ENCODE assay signal across 9 mouse cellular contexts in genomic region chr5:131573296-131574177, GRCm38 (mm10).
DNase-seq lines count a peak whose midpoint lies in the region; ATAC-seq and TF ChIP-seq lines count a peak whose summit lies in the region.
"Had no signal": no experiment of that assay in that cellular context is flagged by ENCODE, and none has a peak within 500 bp of the region (broad histone marks: within the 10 kb centered on the region; RNA-seq: fewer than 3 reads in every experiment).

No protein-coding gene starts in this region.

- no peak overlapping the region for H3K4me2 ChIP-seq in hindbrain, embryonic 12.5 days (replicated peaks)
- H3K4me2 ChIP-seq in midbrain, embryonic 13.5 days (replicated peaks), result no peak overlapping the region

- H3K4me3 ChIP-seq in ES-Bruce4 (ENCODE audit: low read depth, low read length) (peak overlapping the region; percentile 17; the same call in 1 of the 2 replicates), ES-E14 (ENCODE audit: insufficient read depth in 1 of 2, low read depth in 1 of 2, low read length in 2 of 2, poor library complexity in 1 of 2, severe bottlenecking in 1 of 2) (peak overlapping the region; percentile 35 to 37; a peak in 3 of 4 replicates)
- no peak overlapping the region for H3K4me3 ChIP-seq in hindbrain, embryonic 12.5 days
- H3K4me3 ChIP-seq in midbrain, embryonic 13.5 days (replicated peaks), result no peak overlapping the region

- WGBS in hindbrain, embryonic 12.5 days, result 79% methylated on average over 18 of the region's 18 CpGs
- WGBS in midbrain, embryonic 13.5 days, result 76% methylated on average over 18 of the region's 18 CpGs

- H3K9me3 ChIP-seq in ES-Bruce4 (replicated peaks; ENCODE audit: control insufficient read depth, insufficient read depth, low read length, poor library complexity, severe bottlenecking) (no peaks in the 10 kb centered on the region), ES-E14 (ENCODE audit: control insufficient read depth, insufficient read depth, low read depth, low read length) (no peaks in the 10 kb centered on the region)
- no peaks in the 10 kb centered on the region for H3K9me3 ChIP-seq in hindbrain, embryonic 12.5 days (replicated peaks)
- no peaks in the 10 kb centered on the region for H3K9me3 ChIP-seq in midbrain, embryonic 13.5 days

- in situ Hi-C loops in ES-E14 (cut with MboI; ENCODE audit: low sequenced_read_pairs in 2 of 2, unreplicated experiment in 2 of 2), result no loop called here

- no peak for DNase-seq in ES-E14 (ENCODE audit: low read depth, low spot score)
- no peak for DNase-seq in thymus, postnatal 25 days
- DNase-seq in kidney, postnatal 25 days, result no peak
- no peak for DNase-seq in ovary, postnatal 36 days (ENCODE audit: low spot score)
- DNase-seq: kidney, adult 9 months had no signal

- no peak for TF ChIP-seq CTCF in ES-Bruce4 (IDR thresholded peaks at IDR 0.05; ENCODE audit: low read depth, low read length)

- no peaks in the 10 kb centered on the region for H3K27me3 ChIP-seq in ES-Bruce4 (ENCODE audit: control insufficient read depth, insufficient read depth, low read length, poor library complexity, severe bottlenecking)
- H3K27me3 ChIP-seq in hindbrain, embryonic 12.5 days, result peaks cover 4% of the 10 kb centered on the region
- H3K27me3 ChIP-seq in midbrain, embryonic 13.5 days, result peaks cover 16% of the 10 kb centered on the region

- no peak for TF ChIP-seq POLR2A in ES-Bruce4 (IDR thresholded peaks at IDR 0.05; ENCODE audit: insufficient read depth, low read length)

- ATAC-seq in hindbrain, embryonic 12.5 days (ENCODE audit: low FRiP score), result 0 out of 2 replicates have a peak, but pooled peaks have one; percentile 26
- no peak for ATAC-seq in midbrain, embryonic 13.5 days
- ATAC-seq: lung, postnatal 0 days had no signal

- no peak overlapping the region for H3K27ac ChIP-seq in ES-Bruce4 (ENCODE audit: insufficient read depth, low read length)
- no peak overlapping the region for H3K27ac ChIP-seq in ES-E14 (ENCODE audit: insufficient read depth, low read depth, low read length, poor library complexity, severe bottlenecking)
- H3K27ac ChIP-seq in hindbrain, embryonic 12.5 days, result peak overlapping the region; percentile 82
- peak overlapping the region; percentile 86 for H3K27ac ChIP-seq in midbrain, embryonic 13.5 days

- no peak for TF ChIP-seq EP300 in ES-Bruce4 (IDR thresholded peaks at IDR 0.05; ENCODE audit: insufficient read depth, low read depth, low read length)

- no peak overlapping the region for H3K9ac ChIP-seq in ES-Bruce4 (ENCODE audit: low read depth, poor library complexity, severe bottlenecking)
- no peak overlapping the region for H3K9ac ChIP-seq in ES-E14 (ENCODE audit: insufficient read depth, low read depth, low read length, poor library complexity, severe bottlenecking)
- no peak overlapping the region for H3K9ac ChIP-seq in hindbrain, embryonic 12.5 days
- no peak overlapping the region for H3K9ac ChIP-seq in midbrain, embryonic 13.5 days (replicated peaks)

- H3K4me1 ChIP-seq in ES-Bruce4 (ENCODE audit: control insufficient read depth, insufficient read depth, low read length), result no peaks in the 10 kb centered on the region
- H3K4me1 ChIP-seq in ES-E14 (ENCODE audit: control insufficient read depth in 2 of 2, insufficient read depth in 2 of 2, low read length in 2 of 2, poor library complexity in 1 of 2), result peaks cover 0 to 2% of the 10 kb centered on the region in 2 experiments; a peak in 1 of 4 replicates
- peaks cover 33% of the 10 kb centered on the region for H3K4me1 ChIP-seq in hindbrain, embryonic 12.5 days
- peaks cover 34% of the 10 kb centered on the region for H3K4me1 ChIP-seq in midbrain, embryonic 13.5 days (replicated peaks)

- H3K36me3 ChIP-seq in ES-Bruce4 (ENCODE audit: control insufficient read depth, insufficient read depth, low read length, poor library complexity, severe bottlenecking), result no peaks in the 10 kb centered on the region
- H3K36me3 ChIP-seq in ES-E14 (ENCODE audit: control insufficient read depth, insufficient read depth, low read length, poor library complexity, severe bottlenecking), result no peaks in the 10 kb centered on the region
- no peaks in the 10 kb centered on the region; the same call in 1 of the 2 replicates for H3K36me3 ChIP-seq in hindbrain, embryonic 12.5 days
- H3K36me3 ChIP-seq in midbrain, embryonic 13.5 days, result no peaks in the 10 kb centered on the region

TF ChIP-seq in ES-E14, 5 proteins besides CTCF, POLR2A, EP300 and RAD21:
- no peak for TF ChIP-seq ZC3H11A (IDR thresholded peaks at IDR 0.05; ENCODE audit: borderline replicate concordance, low read depth, low read length)
- TF ChIP-seq MAFK (IDR thresholded peaks at IDR 0.05; ENCODE audit: insufficient read depth, low read depth, low read length), result no peak
- no peak for TF ChIP-seq HCFC1 (IDR thresholded peaks at IDR 0.05; ENCODE audit: borderline replicate concordance, insufficient read depth, low read length)
- no peak for TF ChIP-seq ZNF384 (IDR thresholded peaks at IDR 0.05; ENCODE audit: low read depth, low read length)
- TF ChIP-seq CHD2 (IDR thresholded peaks at IDR 0.05; ENCODE audit: low read depth, low read length), result no peak

Comparison
In these comparisons a context has a peak if more than half of its experiments do, and no peak if none do; other contexts are left out.
1. H3K27ac ChIP-seq: peak in hindbrain, embryonic 12.5 days (single experiment) and midbrain, embryonic 13.5 days (single experiment); none in ES-Bruce4 (single experiment) and ES-E14 (single experiment).
2. H3K4me3 ChIP-seq: peak in ES-Bruce4 (single experiment) and ES-E14 (2 of 2); none in hindbrain, embryonic 12.5 days (single experiment) and midbrain, embryonic 13.5 days (single experiment).